Mouse (Mus musculus) thymus, adult 2 months (tissue): ENCODE measurements around the gene Phlpp1. TPM values are rescaled to one million over a fixed set of nuclear protein-coding genes. Genes with fewer than 3 reads are reported as not detected.
A peak's percentile ranks its signal among the peaks of the same experiment; 100 is the strongest.

Experiments
- DNase-seq: peaks from one replicate; pipeline ENCODE4 v3.0.0; 2021
- H3K27ac ChIP-seq: fragments of 200-500 bp; 2 replicates; pipeline ENCODE4 v1.5.1; 2012; ENCODE audit warnings: low read length, control low read depth; ENCODE audit not compliant: control insufficient read depth, insufficient read depth
- H3K27me3 ChIP-seq: fragments of 200-500 bp; 2 replicates; pipeline ENCODE4 v1.6.1; 2012; ENCODE audit warnings: mild to moderate bottlenecking, low read length, moderate library complexity, mixed read lengths; ENCODE audit not compliant: control insufficient read depth, insufficient read depth
- H3K36me3 ChIP-seq: fragments of 200-500 bp; 2 replicates; pipeline ENCODE4 v1.6.1; 2012; ENCODE audit warnings: mild to moderate bottlenecking, low read length, moderate library complexity; ENCODE audit not compliant: control insufficient read depth, insufficient read depth
- H3K4me1 ChIP-seq: fragments of 200-500 bp; replicated peaks from 2 replicates; pipeline ENCODE4 v1.6.1; 2012; ENCODE audit warnings: low read length; ENCODE audit not compliant: control insufficient read depth, insufficient read depth
- H3K4me3 ChIP-seq: fragments of 200-500 bp; 2 replicates; pipeline ENCODE4 v1.5.1; 2012; ENCODE audit warnings: mild to moderate bottlenecking, low read length, control low read depth, moderate library complexity; ENCODE audit not compliant: control insufficient read depth, insufficient read depth
- CTCF ChIP-seq: fragments of 200-500 bp; IDR thresholded peaks from 2 replicates; pipeline ENCODE4 v1.5.1; 2012; ENCODE audit warnings: mild to moderate bottlenecking, control low read depth, low read length, moderate library complexity, borderline replicate concordance; ENCODE audit not compliant: control insufficient read depth, poor library complexity, insufficient read depth; ENCODE audit errors: extremely low read depth
- POLR2A ChIP-seq: fragments of 200-500 bp; IDR thresholded peaks from 2 replicates; pipeline ENCODE4 v1.6.1; 2012; ENCODE audit warnings: mild to moderate bottlenecking, low read length, control low read depth, moderate library complexity; ENCODE audit not compliant: control insufficient read depth, poor library complexity, insufficient read depth; ENCODE audit errors: extremely low read depth
- WGBS: fragments of 180-500 bp; shearing (Covaris S2); methylation state at CpG from one replicate; pipeline ENCODE4 v1.1.7; 2018; 5-methylcytosine and 5-hydroxymethylcytosine counted together
- polyA plus RNA-seq: library from polyadenylated mRNA; depleted of rRNA; stranded (reverse); fragments of >200 nt; gene quantifications from 2 replicates; pipeline ENCODE4 v1.2.3, GENCODE M21; 2012

The Phlpp1 gene
- polyA plus RNA-seq, 1 experiment: 7.0 TPM

DNA sequence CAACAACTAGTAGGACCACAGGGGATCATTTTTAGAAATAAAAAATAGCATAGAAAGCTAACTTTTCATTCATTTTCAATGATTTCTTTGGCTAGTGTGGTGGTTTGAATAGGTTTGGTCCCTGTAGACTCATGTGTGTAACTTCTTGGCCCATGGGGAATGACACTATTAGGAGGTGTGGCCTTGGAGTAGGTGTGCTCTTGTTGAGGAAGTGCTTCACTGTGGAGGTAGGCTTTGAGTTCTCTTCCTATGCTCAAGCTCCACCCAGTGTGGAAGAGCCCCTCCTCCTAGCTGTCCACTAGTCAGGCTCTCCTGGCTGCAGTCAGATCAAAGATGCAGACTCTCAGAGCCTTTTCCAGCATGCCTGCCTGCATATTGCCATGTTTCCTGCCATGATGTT lies 18.8 kb upstream of the Phlpp1 start:
- no peak for DNase-seq
- Histone ChIP-seq H3K4me1 (peaks cover 7% of the 10 kb centered on the region), H3K4me3 (no peak overlapping the region), H3K27ac (0 out of 2 replicates have a peak overlapping the region, but pooled peaks have one; percentile 13), H3K36me3 (no peaks in the 10 kb centered on the region), H3K27me3 (no peaks in the 10 kb centered on the region)
- TF ChIP-seq POLR2A (no peak), CTCF (no peak)

DNA sequence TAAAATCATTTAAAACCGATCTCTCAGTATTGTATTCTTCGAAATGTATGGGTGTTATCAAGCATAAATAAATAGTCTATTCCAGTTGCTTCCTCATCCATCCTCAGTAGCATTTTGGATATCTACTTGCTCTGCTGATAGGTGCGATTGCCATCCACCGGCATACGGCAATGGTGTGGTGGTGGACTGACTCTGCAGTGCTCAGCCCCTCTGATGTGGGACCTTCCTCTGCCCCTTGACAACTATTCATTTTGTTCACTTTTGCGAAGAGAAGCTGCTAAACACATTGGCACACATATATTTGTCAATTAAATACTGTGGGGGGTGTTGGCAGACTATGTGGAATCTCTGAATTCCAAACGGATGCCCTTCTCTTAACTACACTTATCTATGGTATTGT lies 17.0 kb upstream of the Phlpp1 start:
- Histone ChIP-seq H3K4me3 (no peak overlapping the region), H3K4me1 (peaks cover 11% of the 10 kb centered on the region), H3K27me3 (no peaks in the 10 kb centered on the region), H3K36me3 (no peaks in the 10 kb centered on the region), H3K27ac (no peak overlapping the region)
- no peak for DNase-seq
- TF ChIP-seq CTCF (no peak), POLR2A (no peak)
- WGBS: 97% methylated on average over 7 of the region's 7 CpGs

DNA sequence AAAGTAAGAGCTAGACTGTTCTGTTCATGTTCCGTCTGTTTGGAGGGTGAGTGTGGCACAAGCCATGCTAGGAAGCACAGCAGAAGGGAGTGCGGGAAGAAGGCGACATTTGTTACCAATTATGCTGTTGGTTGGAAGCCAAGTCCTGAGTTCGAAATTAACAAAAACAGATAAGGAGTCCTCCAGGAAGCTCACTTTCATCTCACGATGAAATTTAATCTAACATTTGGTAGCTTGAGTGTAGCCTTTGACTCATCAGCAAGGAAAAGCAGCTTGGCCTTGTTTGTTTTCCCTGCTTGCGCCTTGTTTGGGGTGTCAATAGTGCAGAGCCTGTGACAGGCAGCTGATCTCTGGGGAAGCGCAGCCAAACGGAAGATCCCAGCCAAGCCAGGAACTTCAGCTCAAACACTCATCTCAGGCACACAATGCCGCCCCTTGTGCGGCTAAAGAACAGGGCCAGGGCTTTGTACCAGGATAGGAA lies 16.4 kb upstream of the Phlpp1 start:
- DNase-seq: no peak

DNA sequence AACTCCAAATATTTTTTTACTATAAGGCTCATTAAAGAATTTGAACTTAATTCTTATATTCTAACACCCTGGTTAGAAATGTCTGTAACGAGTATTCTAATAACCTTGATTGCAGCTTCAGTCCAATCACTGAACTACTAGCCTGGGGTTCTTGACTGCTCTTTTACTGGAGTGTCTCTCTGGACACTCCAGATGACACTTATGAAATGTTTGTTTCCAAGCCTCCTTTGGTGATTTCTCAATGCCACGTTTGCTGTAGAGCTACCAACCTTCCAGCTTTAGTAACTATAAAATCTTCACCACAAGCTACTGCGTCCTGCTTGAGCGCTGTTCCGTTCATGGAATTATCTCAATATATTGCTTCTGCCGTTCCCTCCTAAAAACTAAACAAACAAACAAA lies 15.8 kb upstream of the Phlpp1 start:
- Histone ChIP-seq H3K27me3 (no peaks in the 10 kb centered on the region), H3K4me3 (no peak overlapping the region), H3K27ac (no peak overlapping the region), H3K36me3 (no peaks in the 10 kb centered on the region), H3K4me1 (peaks cover 11% of the 10 kb centered on the region)
- TF ChIP-seq POLR2A (no peak), CTCF (no peak)
- 94% methylated on average over 6 of the region's 6 CpGs for WGBS
- no peak for DNase-seq

More for the DNA sequence above, 16.4 kb upstream of the Phlpp1 start:
- Histone ChIP-seq H3K27me3 (no peaks in the 10 kb centered on the region), H3K27ac (no peak overlapping the region), H3K36me3 (no peaks in the 10 kb centered on the region), H3K4me1 (peaks cover 11% of the 10 kb centered on the region), H3K4me3 (no peak overlapping the region)
- WGBS: 96% methylated on average over 10 of the region's 10 CpGs
- TF ChIP-seq CTCF: no peak
- TF ChIP-seq POLR2A: no peak

DNA sequence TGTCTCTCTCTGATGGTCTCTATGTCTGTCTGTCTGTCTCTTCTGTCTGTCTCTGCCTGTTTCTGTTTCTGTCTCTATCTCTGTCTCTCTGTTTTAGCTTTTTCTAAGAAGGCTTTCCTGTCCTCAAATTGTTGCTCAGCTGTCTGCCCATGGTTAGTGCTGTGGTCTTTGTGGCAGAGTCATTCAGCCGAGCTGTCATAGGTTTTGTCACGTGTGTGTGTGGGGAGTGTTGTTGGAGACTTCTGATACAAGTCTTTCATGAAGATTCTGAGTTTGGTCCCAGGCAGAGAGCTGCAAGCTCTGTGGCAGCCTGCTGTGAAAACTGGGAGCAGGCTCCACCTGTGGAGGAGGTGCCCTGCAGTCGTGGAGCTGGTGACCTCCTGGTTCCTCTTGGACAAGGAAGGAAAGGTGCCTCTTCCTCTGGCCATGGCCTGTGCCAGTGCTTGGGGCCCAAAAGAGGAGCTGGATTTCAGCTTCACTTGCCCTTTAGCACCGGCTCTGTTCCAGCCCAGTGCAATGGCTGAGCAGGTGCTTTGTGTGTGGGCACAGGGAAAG lies 13.5 kb upstream of the Phlpp1 start:
- TF ChIP-seq POLR2A: no peak
- no peak for TF ChIP-seq CTCF
- Histone ChIP-seq H3K4me1 (peaks cover 4% of the 10 kb centered on the region), H3K27me3 (no peaks in the 10 kb centered on the region), H3K4me3 (no peak overlapping the region), H3K27ac (no peak overlapping the region), H3K36me3 (no peaks in the 10 kb centered on the region)
- DNase-seq: no peak
- WGBS: 8% methylated on average over 4 of the region's 4 CpGs

DNA sequence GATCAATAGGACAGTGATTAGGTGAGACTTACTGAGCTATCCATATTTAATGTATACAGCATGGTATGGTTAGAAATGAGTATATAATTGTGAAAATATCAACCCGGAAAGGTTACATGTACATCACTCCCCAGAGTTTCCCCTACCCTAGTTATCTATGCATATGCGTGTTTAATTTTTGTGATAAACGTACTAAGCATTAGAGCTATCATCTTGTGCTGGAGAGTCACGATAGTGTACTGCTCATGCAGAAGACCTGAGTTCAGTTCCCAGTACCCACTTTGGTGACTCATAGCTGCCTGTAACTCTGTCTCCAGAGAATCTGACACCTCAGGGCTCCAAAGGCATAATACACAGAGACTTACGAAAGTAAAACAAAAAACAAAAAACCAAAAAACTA lies 11.9 kb upstream of the Phlpp1 start:
- DNase-seq: no peak
- no peak for TF ChIP-seq POLR2A
- TF ChIP-seq CTCF: no peak
- Histone ChIP-seq H3K36me3 (no peaks in the 10 kb centered on the region), H3K4me3 (no peak overlapping the region), H3K4me1 (peaks cover 4% of the 10 kb centered on the region), H3K27ac (no peak overlapping the region), H3K27me3 (no peaks in the 10 kb centered on the region)
- WGBS: 97% methylated on average over 5 of the region's 5 CpGs

DNA sequence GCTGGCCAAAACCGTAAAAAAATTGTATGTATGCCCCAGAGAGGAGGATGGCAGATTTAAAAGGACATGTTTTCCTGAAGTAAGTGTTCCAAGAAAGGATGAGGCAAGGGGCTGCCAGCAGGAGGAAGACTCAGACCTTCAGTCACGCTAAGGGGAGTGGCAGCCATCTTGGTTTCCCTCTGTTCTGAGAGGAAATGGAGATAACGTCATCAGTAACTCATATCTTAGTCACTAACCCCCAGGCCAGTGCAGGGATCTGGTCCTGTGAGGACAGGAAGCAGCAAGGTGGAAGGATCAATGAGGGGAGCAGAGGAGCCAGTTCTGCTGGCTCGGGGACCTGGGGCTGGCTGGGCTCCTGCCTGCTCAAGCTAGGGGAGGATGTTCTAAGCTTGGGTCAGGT lies 10.6 kb upstream of the Phlpp1 start:
- H3K27me3 ChIP-seq: no peaks in the 10 kb centered on the region
- no peaks in the 10 kb centered on the region for H3K36me3 ChIP-seq
- TF ChIP-seq CTCF: no peak
- no peak for TF ChIP-seq POLR2A
- H3K4me1 ChIP-seq: peaks cover 4% of the 10 kb centered on the region
- DNase-seq: no peak
- H3K4me3 ChIP-seq: no peak overlapping the region
- WGBS: 86% methylated on average over 4 of the region's 4 CpGs
- no peak overlapping the region for H3K27ac ChIP-seq
